Mouse (Mus musculus): ENCODE measurements at regions not wholly inside any gene's neighbourhood (a gene's known extent, or its start where the extent isn't known, plus 50 kb on each side); places are given as distances from the start of the nearest gene placed in this dataset. TPM values are rescaled to one million over a fixed set of nuclear protein-coding genes. Genes with fewer than 3 reads are reported as not detected.

GRCm38 (mm10) chr10:46329052-46329451, 751.4 kb downstream of the Hace1 start:
- DNase-seq (ENCODE audit: low spot score): no peak

GRCm38 (mm10) chr10:46331599-46332283, 754.1 kb downstream of the Hace1 start:
- DNase-seq (ENCODE audit: low spot score): no peak

GRCm38 (mm10) chr10:46333231-46333630, 755.6 kb downstream of the Hace1 start:
- DNase-seq (ENCODE audit: low spot score): no peak

- no peak for DNase-seq (ENCODE audit: low spot score)
Observed at GRCm38 (mm10) chr10:46345315-46345714, 767.7 kb downstream of the Hace1 start.

- no peak for DNase-seq (ENCODE audit: low spot score)
Observed at GRCm38 (mm10) chr10:46349613-46350012, 772.0 kb downstream of the Hace1 start.

GRCm38 (mm10) chr10:46350196-46350595, 772.6 kb downstream of the Hace1 start:
- no peak for DNase-seq (ENCODE audit: low spot score)

GRCm38 (mm10) chr10:46356775-46357174, 779.1 kb downstream of the Hace1 start:
- no peak for DNase-seq (ENCODE audit: low spot score)

- DNase-seq (ENCODE audit: low spot score): no peak
Observed at GRCm38 (mm10) chr10:46373715-46374475, 796.3 kb downstream of the Hace1 start.

- no peak for DNase-seq (ENCODE audit: low spot score)
Observed at GRCm38 (mm10) chr10:46374646-46375045, 797.0 kb downstream of the Hace1 start.

- DNase-seq (ENCODE audit: low spot score): no peak
Observed at GRCm38 (mm10) chr10:46397089-46397488, 819.5 kb downstream of the Hace1 start.

GRCm38 (mm10) chr10:46403883-46404282, 826.3 kb downstream of the Hace1 start:
- no peak for DNase-seq (ENCODE audit: low spot score)

Small RNA genes lying in the stretch of these regions (microRNA-seq; reads per million reads assigned to microRNA genes)
- gene Gm27410: not detected

Measured in heart, adult 8-10 months (tissue).